In genomic region chr4:57914193-57915190, GRCm38 (mm10) we compare ENCODE assay signal across 8 mouse cellular contexts. TPM values are rescaled to one million over a fixed set of nuclear protein-coding genes. Genes with fewer than 3 reads are reported as not detected.
DNase-seq lines count a peak whose midpoint lies in the region; ATAC-seq and TF ChIP-seq lines count a peak whose summit lies in the region.

No protein-coding gene starts in this region.

- no peak for DNase-seq in midbrain, postnatal 0 days (ENCODE audit: low spot score)
- DNase-seq in kidney, postnatal 10 days, result peak; percentile 26
- DNase-seq in stomach, postnatal 0 days (ENCODE audit: low spot score), result peak; percentile 69
- no peak for DNase-seq in heart, adult 11 months
- no peak for DNase-seq in thymus, postnatal 25 days

- H3K4me2 ChIP-seq in hindbrain, embryonic 16.5 days (ENCODE audit: low read length), result no peak overlapping the region
- H3K4me2 ChIP-seq in hindbrain, embryonic 12.5 days (replicated peaks), result no peak overlapping the region
- no peak overlapping the region for H3K4me2 ChIP-seq in midbrain, postnatal 0 days (ENCODE audit: low read depth, low read length, poor library complexity, severe bottlenecking)
- H3K4me2 ChIP-seq in midbrain, embryonic 16.5 days (ENCODE audit: low read length), result no peak overlapping the region
- peak overlapping the region; percentile 49 for H3K4me2 ChIP-seq in stomach, postnatal 0 days (replicated peaks; ENCODE audit: low read depth)

- H3K27ac ChIP-seq in hindbrain, embryonic 16.5 days (ENCODE audit: low read depth, low read length), result 0 out of 2 replicates have a peak overlapping the region, but pooled peaks have one; percentile 6
- H3K27ac ChIP-seq in hindbrain, embryonic 12.5 days, result no peak overlapping the region
- H3K27ac ChIP-seq in midbrain, postnatal 0 days (ENCODE audit: low read depth, low read length), result no peak overlapping the region
- H3K27ac ChIP-seq in midbrain, embryonic 16.5 days (ENCODE audit: low read length), result no peak overlapping the region
- H3K27ac ChIP-seq in stomach, postnatal 0 days (replicated peaks), result peak overlapping the region; percentile 87

- H3K27me3 ChIP-seq in hindbrain, embryonic 16.5 days (replicated peaks; ENCODE audit: control insufficient read depth, insufficient read depth, low read length), result no peaks in the 10 kb centered on the region
- H3K27me3 ChIP-seq in hindbrain, embryonic 12.5 days, result peaks cover 4% of the 10 kb centered on the region; the same call in 1 of the 2 replicates
- no peaks in the 10 kb centered on the region for H3K27me3 ChIP-seq in midbrain, postnatal 0 days (ENCODE audit: insufficient read depth, low read length)
- H3K27me3 ChIP-seq in midbrain, embryonic 16.5 days (ENCODE audit: control insufficient read depth, insufficient read depth, low read depth, low read length), result no peaks in the 10 kb centered on the region
- no peaks in the 10 kb centered on the region for H3K27me3 ChIP-seq in stomach, postnatal 0 days (ENCODE audit: control insufficient read depth, insufficient read depth, low read length)

- TF ChIP-seq EP300 in stomach, postnatal 0 days (optimal IDR thresholded peaks at IDR 0.05), result no peak

- H3K4me1 ChIP-seq in hindbrain, embryonic 16.5 days (ENCODE audit: control insufficient read depth, insufficient read depth, low read depth, low read length), result peaks cover 4% of the 10 kb centered on the region; the same call in 1 of the 2 replicates
- peaks cover 7% of the 10 kb centered on the region for H3K4me1 ChIP-seq in hindbrain, embryonic 12.5 days
- H3K4me1 ChIP-seq in midbrain, postnatal 0 days (ENCODE audit: insufficient read depth, low read length), result no peaks in the 10 kb centered on the region
- no peaks in the 10 kb centered on the region for H3K4me1 ChIP-seq in midbrain, embryonic 16.5 days (ENCODE audit: control insufficient read depth, insufficient read depth, low read length)
- no peaks in the 10 kb centered on the region; the same call in 1 of the 2 replicates for H3K4me1 ChIP-seq in stomach, postnatal 0 days (replicated peaks; ENCODE audit: control insufficient read depth, insufficient read depth)

- 0 out of 2 replicates have a peak, but pooled peaks have one; percentile 35 for TF ChIP-seq CTCF in midbrain, postnatal 0 days (IDR thresholded peaks at IDR 0.05)
- peak; percentile 57 for TF ChIP-seq CTCF in stomach, postnatal 0 days (IDR thresholded peaks at IDR 0.05; ENCODE audit: low read depth)

- no peaks in the 10 kb centered on the region for H3K36me3 ChIP-seq in hindbrain, embryonic 16.5 days (ENCODE audit: control insufficient read depth, insufficient read depth, low read length)
- H3K36me3 ChIP-seq in hindbrain, embryonic 12.5 days, result no peaks in the 10 kb centered on the region
- no peaks in the 10 kb centered on the region for H3K36me3 ChIP-seq in midbrain, postnatal 0 days (ENCODE audit: insufficient read depth, low read length)
- H3K36me3 ChIP-seq in midbrain, embryonic 16.5 days (ENCODE audit: control insufficient read depth, insufficient read depth, low read length), result no peaks in the 10 kb centered on the region
- H3K36me3 ChIP-seq in stomach, postnatal 0 days (ENCODE audit: control insufficient read depth, insufficient read depth, low read length), result no peaks in the 10 kb centered on the region

- no peak overlapping the region for H3K4me3 ChIP-seq in hindbrain, embryonic 16.5 days (ENCODE audit: low read length)
- no peak overlapping the region for H3K4me3 ChIP-seq in hindbrain, embryonic 12.5 days
- no peak overlapping the region for H3K4me3 ChIP-seq in midbrain, postnatal 0 days (ENCODE audit: low read depth, low read length)
- H3K4me3 ChIP-seq in midbrain, embryonic 16.5 days (ENCODE audit: low read depth, low read length), result no peak overlapping the region
- peak overlapping the region; percentile 26 for H3K4me3 ChIP-seq in stomach, postnatal 0 days (ENCODE audit: low read depth, low read length)

- ATAC-seq in hindbrain, embryonic 16.5 days, result no peak
- ATAC-seq in hindbrain, embryonic 12.5 days (ENCODE audit: low FRiP score), result no peak
- 0 out of 2 replicates have a peak, but pooled peaks have one; percentile 22 for ATAC-seq in midbrain, postnatal 0 days (ENCODE audit: low FRiP score)
- no peak for ATAC-seq in midbrain, embryonic 16.5 days
- peak; percentile 60 for ATAC-seq in stomach, postnatal 0 days (ENCODE audit: low FRiP score, low TSS enrichment)

- whole genome bisulfite sequencing in hindbrain, embryonic 16.5 days, result 75% methylated on average over 10 of the region's 10 CpGs
- 73% methylated on average over 9 of the region's 10 CpGs for WGBS in hindbrain, embryonic 12.5 days
- 80% methylated on average over 10 of the region's 10 CpGs for WGBS in midbrain, postnatal 0 days
- 72% methylated on average over 10 of the region's 10 CpGs for WGBS in midbrain, embryonic 16.5 days
- WGBS in stomach, postnatal 0 days, result 53% methylated on average over 9 of the region's 10 CpGs

- H3K9ac ChIP-seq in hindbrain, embryonic 16.5 days (ENCODE audit: low read depth, low read length), result no peak overlapping the region
- no peak overlapping the region for H3K9ac ChIP-seq in hindbrain, embryonic 12.5 days
- no peak overlapping the region for H3K9ac ChIP-seq in midbrain, postnatal 0 days (replicated peaks; ENCODE audit: low read length, poor library complexity, severe bottlenecking)
- no peak overlapping the region for H3K9ac ChIP-seq in midbrain, embryonic 16.5 days (ENCODE audit: low read depth, low read length)
- H3K9ac ChIP-seq in stomach, postnatal 0 days (ENCODE audit: low read length), result peak overlapping the region; percentile 18

- H3K9me3 ChIP-seq in hindbrain, embryonic 16.5 days (ENCODE audit: control insufficient read depth, low read length), result no peaks in the 10 kb centered on the region
- no peaks in the 10 kb centered on the region for H3K9me3 ChIP-seq in hindbrain, embryonic 12.5 days (replicated peaks)
- no peaks in the 10 kb centered on the region for H3K9me3 ChIP-seq in midbrain, postnatal 0 days (ENCODE audit: low read length)
- no peaks in the 10 kb centered on the region for H3K9me3 ChIP-seq in midbrain, embryonic 16.5 days (replicated peaks; ENCODE audit: control insufficient read depth, low read length, poor library complexity, severe bottlenecking)
- no peaks in the 10 kb centered on the region for H3K9me3 ChIP-seq in stomach, postnatal 0 days (ENCODE audit: control insufficient read depth, low read length)

RNA-seq across cellular contexts. Expression of gene D630039A03Rik, which starts 1.6 kb away (rescaled TPM):
- 0.10 and 0.30 TPM in 2 replicates for polyA plus RNA-seq in hindbrain, embryonic 16.5 days (2015; fragmentation: Nextera tagmentation; extraction: Ambion mirVana)
- polyA plus RNA-seq in hindbrain, embryonic 12.5 days (2016; fragmentation: Nextera tagmentation; extraction: Ambion mirVana), result 0.31 and 0.45 TPM in 2 replicates
- total RNA-seq in midbrain, postnatal 0 days (2014; rRNA removed), result 0.27 TPM in 1 of 2 replicates, not detected in the other
- 0.10 and 0.18 TPM in 2 replicates for polyA plus RNA-seq in midbrain, postnatal 0 days (2015; fragmentation: Nextera tagmentation; extraction: Ambion mirVana)
- polyA plus RNA-seq in midbrain, embryonic 16.5 days (2015; fragmentation: Nextera tagmentation; extraction: Ambion mirVana), result 0.11 TPM in 1 of 2 replicates, not detected in the other
- polyA plus RNA-seq in stomach, postnatal 0 days (2015; fragmentation: Nextera tagmentation; extraction: Ambion mirVana), result 12.7 and 14.2 TPM in 2 replicates

RNA-seq across cellular contexts. Expression of gene Txn1, which starts 41.7 kb away (rescaled TPM):
- 283 and 334 TPM in 2 replicates for polyA plus RNA-seq in hindbrain, embryonic 16.5 days (2015; fragmentation: Nextera tagmentation; extraction: Ambion mirVana)
- 292 and 314 TPM in 2 replicates for polyA plus RNA-seq in hindbrain, embryonic 12.5 days (2016; fragmentation: Nextera tagmentation; extraction: Ambion mirVana)
- 96.5 and 122 TPM in 2 replicates for total RNA-seq in midbrain, postnatal 0 days (2014; rRNA removed)
- polyA plus RNA-seq in midbrain, postnatal 0 days (2015; fragmentation: Nextera tagmentation; extraction: Ambion mirVana), result 352 and 374 TPM in 2 replicates
- polyA plus RNA-seq in midbrain, embryonic 16.5 days (2015; fragmentation: Nextera tagmentation; extraction: Ambion mirVana), result 289 and 307 TPM in 2 replicates
- 530 and 563 TPM in 2 replicates for polyA plus RNA-seq in stomach, postnatal 0 days (2015; fragmentation: Nextera tagmentation; extraction: Ambion mirVana)

Comparison
In these comparisons a context has a peak if more than half of its experiments do, and no peak if none do; other contexts are left out.
1. ATAC-seq: peak in midbrain, postnatal 0 days (single experiment) and stomach, postnatal 0 days (single experiment); none in hindbrain, embryonic 16.5 days (single experiment), hindbrain, embryonic 12.5 days (single experiment) and midbrain, embryonic 16.5 days (single experiment).
2. H3K27ac ChIP-seq: peak in hindbrain, embryonic 16.5 days (single experiment) and stomach, postnatal 0 days (single experiment); none in hindbrain, embryonic 12.5 days (single experiment), midbrain, postnatal 0 days (single experiment) and midbrain, embryonic 16.5 days (single experiment).
3. DNase-seq: peak in kidney, postnatal 10 days (single experiment) and stomach, postnatal 0 days (single experiment); none in midbrain, postnatal 0 days (single experiment), heart, adult 11 months (single experiment) and thymus, postnatal 25 days (single experiment).